Mouse (Mus musculus): Measurements from ENCODE around the gene Oaz2. TPM values are rescaled to one million over a fixed set of nuclear protein-coding genes. Genes with fewer than 3 reads are reported as not detected.

Gene Oaz2
- polyA plus RNA-seq (2015; fragmentation: Nextera tagmentation; extraction: Ambion mirVana): 401 and 421 TPM in 2 replicates

GRCm38 (mm10) chr9:65667701-65668100 is at the start of gene Oaz2:
Gene Oaz2 (plus strand): TSS chr9:65668001.
- no peak for ATAC-seq (replicated peaks)
- H3K9ac ChIP-seq: no peak within 1 kb of the TSS
- H3K27me3 ChIP-seq (replicated peaks): no peaks in the 10 kb centered on the region
- H3K4me3 ChIP-seq: no peak within 1 kb of the TSS
- H3K4me2 ChIP-seq: no peak within 1 kb of the TSS
- H3K4me1 ChIP-seq: no peaks in the 10 kb centered on the region
- H3K36me3 ChIP-seq (replicated peaks): no peaks in the 10 kb centered on the region
- WGBS: 96% methylated on average over 8 of the region's 8 CpGs
- no peaks in the 10 kb centered on the region for H3K9me3 ChIP-seq
- no peak within 1 kb of the TSS for H3K27ac ChIP-seq

- Histone ChIP-seq H3K4me3 (no peak overlapping the region), H3K4me2 (no peak overlapping the region), H3K4me1 (no peaks in the 10 kb centered on the region), H3K9me3 (no peaks in the 10 kb centered on the region), H3K27me3 (replicated peaks) (no peaks in the 10 kb centered on the region), H3K9ac (no peak overlapping the region), H3K36me3 (replicated peaks) (no peaks in the 10 kb centered on the region), H3K27ac (no peak overlapping the region)
- ATAC-seq (replicated peaks): no peak
- WGBS: 60% methylated on average over 3 of the region's 3 CpGs
Observed at GRCm38 (mm10) chr9:65619311-65619710, 48.5 kb upstream of the Oaz2 start.

GRCm38 (mm10) chr9:65621196-65621595 is 46.6 kb upstream of the Oaz2 start:
- Histone ChIP-seq H3K36me3 (replicated peaks) (no peaks in the 10 kb centered on the region), H3K4me2 (no peak overlapping the region), H3K4me3 (no peak overlapping the region), H3K4me1 (no peaks in the 10 kb centered on the region), H3K9ac (no peak overlapping the region), H3K27me3 (replicated peaks) (no peaks in the 10 kb centered on the region), H3K27ac (no peak overlapping the region), H3K9me3 (no peaks in the 10 kb centered on the region)
- no peak for ATAC-seq (replicated peaks)
- 89% methylated on average over 4 of the region's 4 CpGs for WGBS

GRCm38 (mm10) chr9:65621666-65622065 is 46.1 kb upstream of the Oaz2 start:
- ATAC-seq (replicated peaks): no peak
- H3K9ac ChIP-seq: no peak overlapping the region
- no peaks in the 10 kb centered on the region for H3K36me3 ChIP-seq (replicated peaks)
- no peaks in the 10 kb centered on the region for H3K4me1 ChIP-seq
- no peak overlapping the region for H3K4me3 ChIP-seq
- H3K9me3 ChIP-seq: no peaks in the 10 kb centered on the region
- WGBS: 76% methylated on average over 2 of the region's 2 CpGs
- no peak overlapping the region for H3K4me2 ChIP-seq
- H3K27ac ChIP-seq: no peak overlapping the region
- H3K27me3 ChIP-seq (replicated peaks): no peaks in the 10 kb centered on the region

GRCm38 (mm10) chr9:65622826-65623225 is 45.0 kb upstream of the Oaz2 start:
- H3K4me1 ChIP-seq: no peaks in the 10 kb centered on the region
- no peak overlapping the region for H3K4me3 ChIP-seq
- no peaks in the 10 kb centered on the region for H3K36me3 ChIP-seq (replicated peaks)
- no peak overlapping the region for H3K9ac ChIP-seq
- WGBS: 92% methylated on average over 5 of the region's 5 CpGs
- H3K4me2 ChIP-seq: no peak overlapping the region
- no peak for ATAC-seq (replicated peaks)
- no peaks in the 10 kb centered on the region for H3K9me3 ChIP-seq
- H3K27ac ChIP-seq: no peak overlapping the region
- peaks cover 8% of the 10 kb centered on the region for H3K27me3 ChIP-seq (replicated peaks)

- H3K27me3 ChIP-seq (replicated peaks): peaks cover 21% of the 10 kb centered on the region
- H3K36me3 ChIP-seq (replicated peaks): no peaks in the 10 kb centered on the region
- H3K9me3 ChIP-seq: no peaks in the 10 kb centered on the region
- ATAC-seq (replicated peaks): no peak
- H3K27ac ChIP-seq: no peak overlapping the region
- no peak overlapping the region for H3K4me2 ChIP-seq
- H3K4me3 ChIP-seq: no peak overlapping the region
- 74% methylated on average over 2 of the region's 2 CpGs for WGBS
- peaks cover 6% of the 10 kb centered on the region for H3K4me1 ChIP-seq
- H3K9ac ChIP-seq: no peak overlapping the region
Observed at GRCm38 (mm10) chr9:65624266-65624665, 43.5 kb upstream of the Oaz2 start.

GRCm38 (mm10) chr9:65629025-65629766 is 38.6 kb upstream of the Oaz2 start, which contains the start of gene Rbpms2:
Gene Rbpms2 (plus strand): TSS chr9:65629648.
- Histone ChIP-seq H3K9ac (peak within 1 kb of the TSS; percentile 43), H3K36me3 (replicated peaks) (no peaks in the 10 kb centered on the region), H3K9me3 (no peaks in the 10 kb centered on the region), H3K27ac (no peak within 1 kb of the TSS), H3K4me1 (peaks cover 30% of the 10 kb centered on the region), H3K4me3 (peak within 1 kb of the TSS; percentile 67), H3K4me2 (peak within 1 kb of the TSS; percentile 100), H3K27me3 (replicated peaks) (peaks cover 51% of the 10 kb centered on the region)
- 1% methylated on average over 35 of the region's 40 CpGs for WGBS
- ATAC-seq (replicated peaks): no peak

- WGBS: under 1% methylated on average over 54 of the region's 83 CpGs
- Histone ChIP-seq H3K27me3 (replicated peaks) (peaks cover 51% of the 10 kb centered on the region), H3K4me3 (peak overlapping the region; percentile 67), H3K4me1 (peaks cover 30% of the 10 kb centered on the region), H3K36me3 (replicated peaks) (no peaks in the 10 kb centered on the region), H3K27ac (no peak overlapping the region), H3K9me3 (no peaks in the 10 kb centered on the region), H3K4me2 (peak overlapping the region; percentile 100), H3K9ac (peak overlapping the region; percentile 43)
- peak; percentile 65 for ATAC-seq (replicated peaks)
Observed at GRCm38 (mm10) chr9:65629767-65630630, 37.8 kb upstream of the Oaz2 start.

- peak; percentile 70 for ATAC-seq (replicated peaks)
- Histone ChIP-seq H3K4me2 (peak overlapping the region; percentile 100), H3K36me3 (replicated peaks) (no peaks in the 10 kb centered on the region), H3K9ac (peak overlapping the region; percentile 43), H3K27me3 (replicated peaks) (peaks cover 51% of the 10 kb centered on the region), H3K27ac (no peak overlapping the region), H3K4me1 (peaks cover 30% of the 10 kb centered on the region), H3K4me3 (peak overlapping the region; percentile 67), H3K9me3 (no peaks in the 10 kb centered on the region)
- WGBS: under 1% methylated on average over 58 of the region's 78 CpGs
Observed at GRCm38 (mm10) chr9:65630631-65631353, 37.0 kb upstream of the Oaz2 start.

- peak overlapping the region; percentile 67 for H3K4me3 ChIP-seq
- H3K4me1 ChIP-seq: peaks cover 30% of the 10 kb centered on the region
- no peaks in the 10 kb centered on the region for H3K9me3 ChIP-seq
- WGBS: 17% methylated on average over 16 of the region's 16 CpGs
- H3K4me2 ChIP-seq: peak overlapping the region; percentile 100
- ATAC-seq (replicated peaks): no peak
- peaks cover 51% of the 10 kb centered on the region for H3K27me3 ChIP-seq (replicated peaks)
- no peak overlapping the region for H3K9ac ChIP-seq
- no peaks in the 10 kb centered on the region for H3K36me3 ChIP-seq (replicated peaks)
- H3K27ac ChIP-seq: no peak overlapping the region
Observed at GRCm38 (mm10) chr9:65631354-65632021, 36.3 kb upstream of the Oaz2 start.

GRCm38 (mm10) chr9:65635766-65636165 is 32.0 kb upstream of the Oaz2 start:
- Histone ChIP-seq H3K36me3 (replicated peaks) (no peaks in the 10 kb centered on the region), H3K4me1 (peaks cover 9% of the 10 kb centered on the region)
- WGBS: 43% methylated on average over 1 of the region's 1 CpGs

More at GRCm38 (mm10) chr9:65635766-65636165, 32.0 kb upstream of the Oaz2 start:
- Histone ChIP-seq H3K9me3 (no peaks in the 10 kb centered on the region), H3K4me3 (no peak overlapping the region), H3K9ac (no peak overlapping the region), H3K4me2 (no peak overlapping the region), H3K27me3 (replicated peaks) (peaks cover 17% of the 10 kb centered on the region), H3K27ac (no peak overlapping the region)
- ATAC-seq (replicated peaks): no peak

Measured in midbrain, embryonic 15.5 days (tissue).